Mouse (Mus musculus) ES-Bruce4 (cell line): ENCODE results near the gene 4930404N11Rik.

Experiments
- CTCF ChIP-seq: IDR thresholded peaks from one replicate; pipeline ENCODE4 v1.8.1; 2011; ENCODE audit warnings: low read depth, low read length
- POLR2A ChIP-seq: IDR thresholded peaks from one replicate; pipeline ENCODE4 v1.8.1; 2011; ENCODE audit warnings: low read length; ENCODE audit not compliant: insufficient read depth

DNA sequence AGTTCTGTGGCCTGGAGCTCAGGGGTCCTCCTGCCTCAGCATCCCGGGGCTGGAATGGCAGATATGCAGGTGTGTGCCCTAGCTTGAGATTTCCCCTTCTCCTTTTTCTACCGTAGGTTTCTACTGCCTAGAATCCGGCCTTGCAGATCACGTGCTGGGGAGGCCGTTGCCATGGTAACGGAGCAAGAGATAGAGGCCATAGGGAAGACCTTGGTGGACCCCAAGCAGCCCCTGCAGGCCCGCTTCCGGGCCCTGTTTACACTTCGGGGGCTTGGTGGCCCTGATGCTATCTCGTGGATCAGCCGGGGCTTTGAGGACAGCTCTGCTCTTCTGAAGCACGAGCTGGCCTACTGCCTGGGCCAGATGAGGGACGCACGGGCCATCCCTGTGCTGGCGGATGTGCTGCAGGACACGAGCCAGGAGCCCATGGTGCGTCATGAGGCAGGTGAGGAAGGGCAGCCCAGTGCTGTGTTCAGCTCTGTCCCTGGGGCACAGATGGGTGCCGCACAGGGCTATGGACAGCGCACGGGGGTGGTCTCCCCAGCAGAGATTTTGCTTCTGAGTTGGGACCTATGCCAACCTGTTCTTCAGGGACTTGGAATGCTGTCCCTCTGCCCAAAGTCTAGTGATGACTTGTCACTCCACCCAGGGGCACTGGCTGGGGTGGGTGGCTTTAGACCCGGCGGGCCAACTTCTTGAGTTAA, 20.1 kb upstream of the 4930404N11Rik start:
- TF ChIP-seq CTCF (no peak), POLR2A (no peak)
